Mouse (Mus musculus): ENCODE measurements at regions not wholly inside any gene's neighbourhood (a gene's known extent, or its start where the extent isn't known, plus 50 kb on each side); places are given as distances from the start of the nearest gene placed in this dataset.

DNA sequence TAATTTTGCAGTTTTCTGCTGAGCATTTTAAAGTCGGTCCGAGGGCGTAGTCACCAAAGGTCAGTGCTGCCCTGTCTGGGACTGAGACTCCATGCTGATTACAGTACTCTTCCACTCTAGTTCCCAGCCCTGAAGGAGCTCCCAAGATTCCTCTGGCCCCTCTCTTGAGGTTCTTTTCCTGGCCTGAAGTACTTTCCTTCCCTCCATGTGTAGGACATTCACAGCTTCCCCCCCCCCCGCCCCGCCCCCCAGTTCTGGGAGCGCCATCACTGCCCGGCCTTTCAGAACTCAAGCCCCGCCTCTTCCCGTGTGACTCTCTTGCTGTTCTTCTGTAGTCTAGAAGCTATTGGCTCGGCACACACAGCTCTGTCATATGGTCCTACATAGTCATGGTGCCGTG, 271.5 kb downstream of the Matn1 start:
- no peak for DNase-seq

DNA sequence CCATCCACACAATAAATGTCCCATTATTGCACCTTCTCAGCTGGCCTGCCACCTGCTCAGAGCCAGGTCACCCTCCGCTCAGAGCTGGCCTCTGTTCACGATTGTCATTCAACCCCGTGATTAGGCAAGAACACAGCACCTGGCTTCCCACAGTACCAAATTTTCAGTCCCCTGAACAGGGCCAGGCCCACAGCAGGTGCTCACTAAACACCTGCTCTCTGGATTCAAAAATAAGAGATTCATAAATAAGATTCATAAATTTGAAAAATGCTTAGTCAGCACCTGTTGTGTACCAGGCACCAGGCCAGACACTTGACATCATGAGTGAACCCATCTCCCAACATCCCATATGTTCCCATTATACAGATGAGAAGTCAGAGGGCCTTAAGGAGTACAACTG, 272.2 kb downstream of the Matn1 start:
- no peak for DNase-seq

DNA sequence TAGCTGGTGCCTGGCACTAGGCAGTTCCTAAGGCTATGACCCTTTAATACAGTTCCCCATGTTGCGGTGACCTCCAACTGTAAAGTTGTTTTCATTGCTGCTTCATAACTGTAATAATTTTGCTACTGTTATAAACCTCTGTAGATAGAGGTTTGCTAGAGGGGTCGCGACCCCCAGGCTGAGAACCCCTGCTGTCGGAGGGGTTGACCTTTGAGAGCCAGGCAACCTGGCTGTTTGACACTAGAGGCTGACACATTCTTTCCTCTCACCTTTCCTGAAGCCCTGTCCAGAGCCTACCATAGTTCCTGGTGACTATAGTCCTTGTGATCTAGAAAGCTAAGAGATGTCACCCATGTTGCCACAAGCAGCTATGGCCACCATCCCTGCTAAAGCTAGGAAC, 272.9 kb downstream of the Matn1 start:
- no peak for DNase-seq

DNA sequence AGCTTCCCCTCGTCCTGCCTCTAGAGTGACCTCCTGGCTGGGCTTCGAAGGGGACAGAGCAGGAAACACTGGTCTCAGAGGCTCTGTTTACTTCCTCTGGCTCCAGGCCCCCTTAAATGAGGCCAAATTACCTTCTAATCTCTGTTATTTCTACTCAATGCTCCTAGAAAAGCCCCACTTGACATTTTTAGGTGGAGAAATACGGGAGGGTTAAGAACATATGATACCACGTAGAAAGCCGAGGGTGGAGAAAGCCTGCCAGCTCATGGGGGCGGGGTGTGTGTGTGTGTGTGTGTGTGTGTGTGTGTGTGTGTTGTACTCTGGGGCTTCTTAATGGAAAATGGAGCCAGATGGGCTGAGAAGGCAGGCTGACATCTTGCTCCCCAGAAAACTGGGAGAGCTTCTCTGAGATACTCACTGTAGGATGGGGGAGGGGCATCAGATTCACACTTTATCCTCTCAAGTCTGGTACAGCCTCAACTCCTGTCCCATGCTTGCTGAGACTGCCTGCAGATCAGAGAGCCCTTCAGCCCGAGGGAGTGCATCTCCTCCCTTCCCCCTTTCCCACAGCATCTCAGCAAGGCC, 273.5 kb downstream of the Matn1 start:
- no peak for DNase-seq

DNA sequence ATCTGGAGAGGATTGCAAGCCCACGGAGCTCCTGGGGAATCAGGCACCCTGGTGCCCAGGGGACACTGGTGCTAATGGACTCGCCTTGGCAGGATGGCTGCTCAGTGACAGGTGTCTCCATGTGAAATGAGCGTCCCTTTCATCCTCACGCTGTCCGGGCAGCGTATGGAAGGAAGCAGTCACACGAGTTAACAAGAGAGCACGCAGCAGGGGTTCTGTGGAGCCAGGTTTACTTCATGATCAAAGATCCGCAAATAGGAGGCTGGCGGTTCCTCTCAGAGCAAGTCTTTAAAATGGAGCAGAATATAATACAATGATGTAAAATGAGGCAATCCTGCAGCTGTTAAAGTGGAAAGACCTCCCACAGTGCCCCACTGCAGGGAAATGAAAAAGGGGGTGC, 276.8 kb downstream of the Matn1 start:
- no peak for DNase-seq

DNA sequence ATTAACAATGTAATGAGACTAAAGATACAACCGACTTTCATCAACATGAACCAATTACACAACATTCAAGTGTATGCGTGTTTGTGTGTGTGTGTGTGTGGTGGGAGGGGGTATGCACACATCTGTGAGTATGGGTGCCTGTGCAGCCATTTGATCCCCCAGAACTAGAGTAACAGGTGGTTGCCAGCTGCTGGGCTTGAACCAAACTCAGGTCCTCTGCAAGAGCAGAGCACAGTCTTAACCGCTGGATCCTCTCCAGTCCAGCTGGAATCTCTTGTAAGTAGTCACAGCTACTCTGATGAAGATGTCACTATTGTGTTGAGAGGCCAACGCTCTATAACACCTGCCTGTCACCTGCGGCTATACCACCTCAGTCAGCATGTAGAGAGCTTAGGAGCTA, 286.2 kb downstream of the Matn1 start:
- no peak for DNase-seq

DNA sequence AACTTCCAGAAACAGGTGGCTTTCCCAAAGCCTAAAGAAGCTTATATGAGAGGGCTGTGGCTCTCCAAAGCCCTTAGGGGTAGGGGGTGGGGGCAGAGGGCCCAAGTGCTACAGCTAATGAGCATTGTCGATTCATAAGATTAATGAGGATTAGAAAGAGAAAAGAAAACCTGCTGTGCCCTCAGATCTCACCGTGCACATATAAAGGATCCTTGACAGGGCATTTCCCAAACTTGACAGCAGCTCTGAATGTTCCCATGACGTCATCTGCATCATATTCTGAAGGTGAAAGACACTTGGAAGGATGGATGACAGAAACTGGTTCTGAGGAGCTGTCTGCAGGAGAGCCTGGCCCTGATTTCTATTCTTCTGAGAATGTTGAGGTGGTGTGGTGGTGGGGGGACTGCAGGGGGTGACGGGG, 292.4 kb downstream of the Matn1 start:
- no peak for DNase-seq

DNA sequence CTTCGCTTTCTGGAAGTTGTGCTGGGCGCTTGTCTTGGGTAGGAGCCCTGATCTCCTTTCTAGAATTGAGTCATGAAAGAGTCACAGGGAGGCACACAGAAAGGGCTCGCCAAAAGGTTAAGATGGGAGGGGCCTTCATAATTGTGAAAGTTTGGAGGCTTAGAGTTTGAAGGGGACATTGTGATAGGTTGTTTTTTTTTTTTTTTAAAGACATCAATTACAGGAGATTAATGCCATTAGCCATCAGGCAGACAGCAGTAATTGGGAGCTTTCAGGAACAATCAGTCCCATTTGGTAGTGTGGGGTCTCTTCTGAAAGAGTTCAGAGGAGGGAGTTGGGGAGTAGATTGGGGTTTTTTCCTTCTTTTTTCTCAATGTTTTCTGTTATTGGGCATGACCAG, 294.4 kb downstream of the Matn1 start:
- no peak for DNase-seq

DNA sequence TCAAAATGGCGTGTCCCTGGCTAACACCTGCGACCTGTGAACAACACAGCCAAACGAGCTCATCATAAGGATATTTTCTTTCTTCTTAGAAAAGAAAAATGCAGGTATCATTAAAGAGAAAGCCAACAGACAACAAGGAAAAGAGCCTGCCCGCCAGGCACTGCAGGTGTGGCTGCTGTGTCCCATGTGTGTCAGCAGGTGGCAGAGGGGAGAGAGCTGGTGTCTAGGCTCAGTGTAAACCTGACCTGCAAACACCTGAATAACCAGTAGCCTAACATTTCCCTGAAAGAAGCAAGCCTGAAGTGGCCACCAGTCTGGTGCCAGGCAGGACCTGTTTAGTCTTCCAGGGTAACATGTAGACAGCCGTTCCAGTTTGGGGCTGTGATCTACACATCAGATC, 294.9 kb downstream of the Matn1 start:
- no peak for DNase-seq

DNA sequence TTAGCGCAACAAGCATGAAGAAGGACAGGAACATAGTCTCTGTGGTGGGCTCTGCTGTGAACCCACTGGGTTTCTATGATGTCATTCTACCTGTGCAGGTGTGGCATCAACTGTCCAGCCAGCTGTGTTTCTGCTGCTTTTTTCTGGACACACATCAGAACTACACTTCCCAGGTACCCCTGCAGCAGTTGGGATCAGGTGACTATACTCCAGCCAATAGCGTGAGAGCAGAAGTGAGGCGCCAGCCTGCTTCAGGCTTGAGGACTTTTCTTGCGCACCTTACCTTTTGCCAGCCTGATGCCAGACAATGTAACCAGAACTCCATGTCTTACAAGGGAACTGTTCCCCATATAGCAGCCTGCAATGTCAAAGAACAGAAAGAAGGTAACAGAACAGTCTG, 296.3 kb downstream of the Matn1 start:
- DNase-seq: no peak

DNA sequence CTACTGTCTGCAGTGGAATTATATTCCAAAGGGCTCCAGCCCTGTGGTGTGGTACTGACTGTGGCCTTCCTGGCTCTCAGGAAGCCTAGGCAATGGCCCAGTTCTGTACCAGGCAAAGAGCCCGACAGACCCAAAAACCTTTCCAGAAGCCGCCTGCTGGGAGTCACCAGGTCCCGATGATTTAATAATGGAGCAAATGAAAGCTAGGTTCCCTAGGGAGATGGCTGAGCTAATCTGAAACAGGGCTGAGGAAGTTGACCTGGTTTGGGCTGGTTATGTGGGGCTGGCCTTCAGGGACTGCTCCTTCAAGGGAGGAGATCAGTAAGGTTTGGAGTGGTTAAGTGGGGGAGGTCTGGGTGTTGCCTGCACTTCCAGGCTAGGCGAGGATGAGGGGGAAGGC, 298.1 kb downstream of the Matn1 start:
- no peak for DNase-seq

DNA sequence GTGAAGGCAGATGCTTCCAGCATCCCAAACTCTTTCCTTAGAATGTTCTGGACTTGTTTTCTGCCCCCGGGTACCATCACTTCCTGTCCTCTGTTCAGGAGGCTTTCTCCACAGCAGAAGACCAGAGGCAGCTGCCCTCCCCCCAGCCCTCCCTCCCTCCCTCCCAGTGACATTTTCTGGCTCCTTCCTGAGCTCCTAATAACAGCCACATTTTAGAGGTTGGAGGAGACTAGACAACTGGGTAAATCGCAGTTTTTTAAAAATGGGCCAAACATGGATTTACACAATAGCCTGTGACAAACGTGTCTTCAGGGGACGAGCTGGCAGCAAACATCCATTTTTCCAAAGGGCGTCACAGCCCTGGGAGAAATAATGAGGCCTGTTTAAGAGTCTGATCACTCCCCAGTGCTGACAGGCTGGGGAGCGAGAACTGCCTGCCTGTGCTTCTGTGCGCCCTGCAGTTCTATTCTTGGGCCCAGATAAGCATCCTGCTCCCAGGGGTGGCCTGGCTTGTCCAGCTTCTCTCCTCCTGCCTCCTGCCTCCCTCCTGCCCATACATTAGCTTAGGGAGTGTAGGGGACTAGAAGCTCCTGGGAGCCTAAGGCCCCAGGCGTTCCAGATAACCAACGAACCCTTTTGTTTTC, 299.7 kb downstream of the Matn1 start:
- DNase-seq: no peak

DNA sequence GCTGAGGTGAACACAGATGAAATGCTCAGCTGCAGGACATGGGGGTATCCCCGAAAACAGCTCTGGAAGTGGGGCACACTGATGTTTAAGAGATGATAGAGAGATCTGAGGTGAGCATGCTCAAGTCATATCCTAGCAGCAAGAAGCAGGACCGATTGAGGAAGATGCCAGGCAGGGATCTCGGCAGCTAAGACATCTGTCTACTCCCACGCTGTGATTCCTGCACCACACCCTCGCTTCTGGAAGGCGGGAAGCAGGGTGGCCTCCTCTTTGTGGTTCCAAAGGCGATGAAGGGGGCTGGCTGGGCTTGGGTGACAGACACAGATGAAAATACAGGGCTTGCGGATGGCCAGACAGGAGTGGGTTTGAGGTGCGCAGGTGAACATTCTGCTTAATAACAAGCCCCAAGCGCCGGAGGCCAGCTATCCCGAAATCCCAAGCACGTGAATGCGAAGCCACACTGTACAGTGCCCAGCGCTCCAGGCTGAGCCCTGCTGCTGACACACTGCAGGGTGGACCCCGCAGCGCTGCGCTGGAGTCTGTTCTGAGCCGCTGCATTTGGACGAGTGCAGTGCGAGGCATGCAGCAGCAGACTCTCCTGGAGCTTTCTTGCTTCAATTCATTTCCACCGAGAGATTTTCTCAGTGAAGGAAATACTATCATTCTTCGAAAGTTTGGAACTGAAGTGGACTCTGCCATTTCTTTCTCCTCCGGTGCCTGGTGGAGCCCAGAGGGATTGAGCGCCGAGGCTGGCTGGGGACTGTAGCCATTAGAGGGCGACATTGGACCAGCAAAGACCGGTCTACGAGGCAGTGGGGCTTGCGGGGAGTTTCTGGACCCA, 308.6 kb downstream of the Matn1 start:
- DNase-seq: peak; percentile 86

DNA sequence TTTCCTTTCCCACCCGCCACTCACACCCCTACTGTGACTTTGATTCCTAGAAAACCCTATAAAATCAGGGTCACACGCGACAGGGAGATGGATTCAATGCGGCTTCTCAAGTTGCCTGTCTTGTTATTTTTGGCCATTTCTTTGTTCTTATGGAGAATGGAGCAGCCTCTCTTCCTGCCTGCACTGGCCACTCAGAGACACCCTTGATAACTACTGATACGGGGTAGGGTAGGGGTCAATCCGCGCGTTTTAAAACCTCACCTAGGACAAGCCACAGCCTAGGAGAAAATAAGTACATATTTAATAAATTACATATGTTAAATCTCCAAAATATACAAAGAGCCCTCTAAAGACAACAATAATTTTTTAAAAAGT, 309.2 kb downstream of the Matn1 start:
- no peak for DNase-seq

DNA sequence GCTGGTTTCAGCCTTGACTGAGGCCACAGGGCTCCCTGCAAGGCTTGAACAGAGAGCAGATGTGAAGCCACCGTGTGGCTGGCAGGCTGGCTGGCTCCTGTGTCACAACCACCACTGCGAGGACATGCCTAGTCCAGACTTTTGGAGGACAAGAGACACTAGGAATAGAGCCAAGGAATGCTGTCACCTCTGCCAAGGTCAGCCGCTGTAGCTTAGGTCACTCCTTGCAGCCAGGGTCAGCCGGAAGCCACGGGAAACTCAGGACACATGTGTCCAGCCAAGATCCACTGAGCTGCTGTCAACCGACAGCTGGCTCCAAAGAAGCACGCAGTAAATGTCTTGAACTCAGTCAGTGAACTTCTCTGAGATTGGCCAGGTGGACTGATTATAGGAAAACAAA, 310.1 kb downstream of the Matn1 start:
- DNase-seq: peak; percentile 94

DNA sequence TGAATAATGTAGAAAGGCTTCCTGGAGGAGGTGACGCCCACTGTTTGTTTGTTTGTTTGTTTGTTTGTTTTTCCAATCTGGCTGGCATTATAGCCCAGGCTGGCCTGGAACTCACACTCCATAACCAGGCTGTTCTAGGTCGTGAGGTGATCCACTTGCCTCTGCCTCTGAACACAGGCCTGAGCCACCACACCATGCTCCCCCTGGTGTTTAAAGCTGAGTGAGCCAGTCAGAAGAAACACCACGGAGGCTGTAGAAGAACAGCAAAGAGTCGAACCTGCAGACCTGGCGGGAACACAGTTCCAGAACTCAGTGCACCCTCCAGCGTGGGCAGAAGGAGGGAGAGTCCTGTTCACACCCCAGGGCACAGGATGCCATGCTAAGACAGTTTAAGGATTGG, 310.5 kb downstream of the Matn1 start:
- DNase-seq: peak; percentile 25

DNA sequence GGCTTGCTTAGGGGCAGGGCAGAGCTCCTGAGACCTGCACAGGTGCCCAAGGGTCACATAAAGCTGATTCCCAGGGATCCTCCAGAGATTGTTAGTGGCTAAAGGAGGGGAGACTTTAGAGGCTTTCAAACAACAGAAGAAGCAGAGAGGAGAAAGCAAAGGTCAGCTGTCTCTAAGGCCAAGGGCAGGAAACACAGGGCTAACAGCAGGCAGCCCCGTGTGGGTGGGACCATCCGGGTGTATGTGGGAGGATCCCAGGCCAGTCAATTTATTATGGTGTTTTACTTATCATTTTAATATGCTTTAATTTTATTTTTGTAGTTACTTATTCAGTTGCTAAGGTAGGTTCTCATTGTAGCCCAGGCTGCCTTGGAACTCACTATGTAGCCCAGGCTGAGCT, 317.1 kb downstream of the Matn1 start:
- peak; percentile 29 for DNase-seq

DNA sequence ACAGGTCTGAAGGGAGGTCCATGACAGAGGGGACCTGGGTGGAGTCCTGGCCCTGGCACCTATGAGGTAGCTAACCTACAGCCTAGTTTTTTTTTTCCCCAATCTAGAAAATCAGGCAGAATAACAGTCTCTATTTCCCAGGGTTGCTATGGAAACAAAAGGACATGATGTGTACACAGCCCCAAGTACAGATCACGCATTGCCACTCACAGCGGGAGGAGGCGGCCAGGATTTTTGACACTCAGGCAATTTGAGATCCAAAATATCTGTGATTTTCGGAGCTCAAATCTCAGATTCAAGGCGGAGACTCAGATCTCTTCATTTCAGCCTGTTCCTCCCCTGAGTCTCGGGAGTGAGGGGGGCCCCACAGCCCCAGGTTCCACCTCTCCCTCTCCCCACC, 318.7 kb downstream of the Matn1 start:
- DNase-seq: no peak

DNA sequence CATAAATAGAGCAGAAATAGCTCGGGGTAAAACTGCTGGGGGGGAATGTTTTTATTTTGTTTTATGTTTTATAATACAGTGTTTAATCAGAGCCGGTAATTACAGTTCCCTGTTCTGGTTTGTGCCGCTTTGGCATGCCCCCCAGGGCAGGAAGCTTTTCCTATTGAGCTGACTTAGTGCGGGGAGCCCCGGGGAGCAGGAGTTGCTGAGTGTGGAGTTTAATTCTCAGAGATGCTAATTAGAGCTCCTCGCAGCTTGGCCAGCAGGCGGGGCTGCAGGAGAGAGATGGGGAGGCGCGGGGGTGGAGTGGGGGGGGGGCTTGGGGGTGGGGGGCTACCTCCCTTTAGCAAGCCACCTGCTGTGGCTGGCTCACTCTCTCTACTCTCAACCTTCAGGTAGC, 322.6 kb downstream of the Matn1 start:
- no peak for DNase-seq

DNA sequence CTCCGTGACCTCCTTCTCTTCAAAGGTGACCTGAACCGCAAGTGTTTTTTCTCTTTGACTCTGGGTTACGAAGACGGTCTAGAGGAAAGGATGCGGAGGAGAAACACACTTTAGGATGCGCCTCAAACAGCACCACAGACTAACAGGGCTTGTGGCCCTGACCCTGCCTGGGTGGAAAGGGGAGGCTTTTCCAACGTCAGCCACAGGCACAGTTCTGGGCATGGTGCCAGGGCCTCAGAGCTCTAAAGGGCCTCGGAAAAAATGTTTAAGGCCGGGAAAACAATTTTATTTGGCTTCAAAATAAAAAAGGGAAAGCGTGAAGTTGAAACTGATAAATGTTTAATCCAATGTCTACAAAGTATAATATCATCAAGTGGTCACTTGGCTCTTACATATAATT, 323.6 kb downstream of the Matn1 start:
- DNase-seq: peak; percentile 86

DNA sequence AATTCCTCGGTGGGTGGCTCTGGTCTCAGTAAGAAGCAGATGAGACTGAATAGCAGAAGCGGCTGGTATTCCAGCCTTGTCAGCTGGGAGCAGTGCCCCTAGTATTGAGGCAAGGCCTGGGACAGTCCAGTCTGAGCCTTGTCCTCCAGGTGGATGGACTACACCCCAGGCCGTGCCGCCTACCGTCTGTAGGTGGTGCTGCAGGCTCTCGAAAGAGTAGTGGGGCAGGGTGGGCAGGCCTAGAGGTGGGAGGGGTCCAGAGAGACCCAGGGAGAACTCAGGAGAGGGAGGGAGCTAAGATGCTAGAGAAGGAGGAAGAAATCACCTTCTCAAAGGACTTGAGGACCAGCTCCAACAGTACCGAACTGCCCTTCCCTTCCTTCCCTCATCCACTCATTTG, 326.0 kb downstream of the Matn1 start:
- peak; percentile 20 for DNase-seq

DNA sequence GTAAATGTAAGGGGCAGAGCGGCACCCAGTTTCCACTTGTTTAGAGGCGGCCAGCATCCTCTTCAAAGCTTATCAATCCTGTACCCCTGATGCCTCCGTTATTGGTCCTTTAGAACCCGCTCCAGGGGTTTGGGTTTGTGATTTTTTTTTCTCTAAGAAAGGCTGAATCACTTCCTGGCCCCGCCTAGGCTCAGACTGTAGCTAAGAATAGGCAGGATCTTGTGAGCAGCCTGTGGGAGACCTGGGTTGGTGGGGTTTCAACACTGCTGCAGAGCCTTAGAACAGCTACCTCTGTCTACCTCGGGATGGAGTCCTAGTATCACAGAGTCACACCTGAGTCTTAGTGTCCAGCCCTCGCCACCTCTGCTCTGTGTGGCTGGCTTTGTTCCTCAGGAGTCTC, 327.9 kb downstream of the Matn1 start:
- DNase-seq: no peak

DNA sequence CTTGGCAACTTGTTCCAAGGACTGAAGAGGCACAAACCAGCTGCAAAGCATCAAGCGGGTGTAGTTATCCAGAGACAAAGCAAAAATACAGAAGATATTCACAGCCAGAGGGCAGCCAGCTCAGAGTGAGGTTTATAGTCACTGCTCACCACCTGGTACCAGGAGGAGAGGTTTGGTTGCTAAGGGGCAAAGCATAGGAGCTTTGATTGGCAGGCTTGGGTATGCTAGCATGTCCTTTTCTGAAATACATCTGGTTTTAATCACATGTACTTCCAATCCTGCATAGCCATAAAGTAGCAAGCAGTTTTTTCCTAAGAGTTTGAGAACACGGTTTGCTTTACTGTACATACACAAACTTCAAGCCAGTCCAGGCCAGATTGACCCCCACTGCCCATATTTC, 349.4 kb downstream of the Matn1 start:
- no peak for DNase-seq

Measured in adrenal gland, adult 2 months (tissue).